Mouse (Mus musculus) kidney, postnatal 10 days (tissue): ENCODE measurements around the gene Sox5.

ENCODE experiments used
- DNase-seq: peaks from one replicate; pipeline ENCODE4 v3.0.0; 2021; ENCODE audit warnings: mixed read lengths

Sox5 gene

DNA sequence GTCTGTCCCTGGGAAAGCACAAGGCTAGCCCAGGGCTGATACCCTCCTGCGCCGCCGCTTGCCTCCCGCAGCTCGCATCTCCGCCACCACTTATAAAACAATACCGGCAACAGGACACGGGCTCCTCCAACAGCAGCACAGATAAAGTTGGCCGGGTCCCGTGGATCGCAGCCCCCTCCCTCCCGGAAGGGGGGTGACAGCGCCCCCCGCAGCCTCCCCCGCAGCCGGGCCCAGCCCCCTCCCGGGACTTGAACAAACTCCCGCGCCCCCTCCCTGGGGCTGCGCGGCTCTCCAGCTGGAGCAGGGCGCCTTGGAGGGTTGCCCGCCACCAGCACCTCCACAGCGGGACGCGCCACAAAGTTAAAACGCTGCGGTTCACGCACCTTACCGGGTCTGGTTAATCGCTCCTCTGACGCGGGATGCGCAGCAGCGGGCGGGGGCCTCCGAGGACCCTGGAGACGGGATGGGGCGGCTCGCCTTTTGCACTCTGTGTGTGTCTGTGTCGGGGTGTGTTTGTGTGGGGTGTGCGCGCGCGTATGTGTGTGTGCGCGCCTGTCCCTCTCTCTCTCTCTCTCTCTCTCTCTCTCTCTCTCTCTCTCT lies at the start of gene Sox5:
Sox5 (minus strand) TSS at position 547 of the 600 bp plus-strand sequence.
- peak; percentile 81 for DNase-seq

DNA sequence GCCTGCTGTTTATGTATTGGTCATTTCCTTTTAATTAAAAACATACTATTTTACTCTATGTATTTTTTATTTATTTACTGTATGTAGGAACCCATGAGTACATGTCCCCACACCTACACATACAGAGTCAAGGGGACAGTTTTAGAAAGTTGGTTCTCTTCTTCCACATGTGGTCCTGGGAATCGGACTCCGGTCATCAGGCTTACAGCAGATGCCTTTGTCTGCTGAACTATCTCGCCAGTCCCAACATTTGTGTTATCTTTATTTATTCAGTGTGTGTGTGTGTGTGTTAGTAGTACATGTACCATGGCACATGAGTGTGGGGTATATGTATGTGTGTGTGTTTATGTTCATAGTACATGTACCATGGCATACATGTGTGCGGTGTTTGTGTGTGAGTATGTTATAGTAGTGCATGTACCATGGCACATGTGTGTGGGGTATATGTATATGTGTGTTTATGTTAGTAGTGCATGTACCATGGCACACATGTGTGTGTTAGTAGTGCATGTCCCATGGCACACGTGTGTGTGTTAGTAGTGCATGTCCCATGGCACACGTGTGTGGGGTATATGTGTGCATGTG lies 43.3 kb upstream of the Sox5 start:
- DNase-seq, result no peak

DNA sequence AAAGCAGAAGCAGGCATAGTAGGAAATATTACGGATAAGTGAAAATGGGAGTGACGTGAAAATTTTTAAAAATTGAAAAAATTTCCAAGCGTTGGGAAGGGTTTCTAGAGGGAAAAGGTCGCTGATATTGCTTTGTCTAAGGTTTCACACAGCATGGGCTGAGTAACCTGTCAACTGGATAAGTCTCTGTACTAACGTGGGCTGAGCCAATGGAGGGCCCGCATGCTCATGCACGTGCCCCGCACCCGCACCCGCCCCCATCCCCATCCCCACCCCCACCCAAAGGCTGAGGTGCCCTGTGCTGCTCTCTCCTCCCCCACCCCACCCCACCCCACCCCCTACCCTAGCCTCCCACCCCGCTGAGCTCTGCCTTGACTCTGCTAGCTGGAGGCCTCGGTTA lies 42.4 kb upstream of the Sox5 start:
- no peak for DNase-seq

DNA sequence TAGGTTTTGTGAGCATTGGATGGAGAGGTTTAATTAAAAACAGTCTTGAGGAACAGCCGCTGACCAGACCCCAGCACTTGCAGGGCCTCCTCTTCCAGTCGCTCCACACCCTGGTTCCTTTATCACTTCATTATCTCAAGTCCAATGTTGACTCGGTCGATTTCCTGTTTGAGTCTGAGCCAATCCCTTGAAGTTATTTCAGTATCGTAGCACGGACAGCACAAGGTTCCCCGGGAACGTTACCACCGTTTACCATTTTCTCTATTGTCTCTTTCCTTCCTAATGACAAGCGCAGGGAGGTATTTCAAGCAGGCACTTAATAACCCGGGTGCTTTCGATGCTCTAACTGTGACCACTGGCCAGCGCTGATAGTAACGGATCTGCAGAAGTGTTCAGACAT lies 40.8 kb upstream of the Sox5 start:
- DNase-seq, result no peak

DNA sequence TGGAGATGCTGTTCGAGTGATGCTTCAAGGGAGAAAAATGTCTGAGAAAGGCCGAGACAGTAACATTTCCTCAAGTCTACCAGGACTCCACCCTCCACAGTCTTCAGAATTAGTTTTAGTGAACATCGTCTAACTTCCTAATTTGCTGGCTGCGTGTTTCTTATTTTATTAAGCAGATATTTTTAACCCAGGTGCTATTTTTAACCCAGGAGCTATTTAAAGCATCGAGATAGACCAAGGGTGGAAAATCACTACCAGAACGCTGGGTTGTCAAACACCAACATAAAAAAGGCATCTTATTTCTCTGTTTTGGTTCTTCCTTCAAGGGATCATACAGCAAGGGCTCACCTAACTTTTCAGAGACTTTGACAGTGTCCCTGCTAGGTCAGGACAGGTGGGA lies 39.2 kb upstream of the Sox5 start:
- no peak for DNase-seq

DNA sequence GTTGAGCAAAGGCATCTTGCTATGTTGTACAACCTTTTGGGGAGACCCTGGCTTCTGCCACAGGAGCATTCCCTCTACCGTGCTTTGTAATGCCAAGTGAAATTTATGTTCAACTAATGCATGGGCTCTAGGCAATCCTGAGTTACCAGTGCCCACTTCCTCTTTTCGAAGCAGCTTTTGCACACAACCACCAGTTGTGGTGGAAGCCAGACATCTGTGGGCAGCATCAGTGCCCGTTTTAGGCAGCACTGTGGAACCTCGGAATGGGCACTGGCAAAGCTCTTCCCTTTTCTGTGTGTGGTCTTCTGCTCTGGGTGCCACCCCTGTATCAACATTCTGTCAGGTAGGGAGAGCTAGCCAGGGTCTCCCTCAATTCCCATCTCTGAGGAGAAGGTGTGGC lies 36.2 kb upstream of the Sox5 start:
- no peak for DNase-seq

DNA sequence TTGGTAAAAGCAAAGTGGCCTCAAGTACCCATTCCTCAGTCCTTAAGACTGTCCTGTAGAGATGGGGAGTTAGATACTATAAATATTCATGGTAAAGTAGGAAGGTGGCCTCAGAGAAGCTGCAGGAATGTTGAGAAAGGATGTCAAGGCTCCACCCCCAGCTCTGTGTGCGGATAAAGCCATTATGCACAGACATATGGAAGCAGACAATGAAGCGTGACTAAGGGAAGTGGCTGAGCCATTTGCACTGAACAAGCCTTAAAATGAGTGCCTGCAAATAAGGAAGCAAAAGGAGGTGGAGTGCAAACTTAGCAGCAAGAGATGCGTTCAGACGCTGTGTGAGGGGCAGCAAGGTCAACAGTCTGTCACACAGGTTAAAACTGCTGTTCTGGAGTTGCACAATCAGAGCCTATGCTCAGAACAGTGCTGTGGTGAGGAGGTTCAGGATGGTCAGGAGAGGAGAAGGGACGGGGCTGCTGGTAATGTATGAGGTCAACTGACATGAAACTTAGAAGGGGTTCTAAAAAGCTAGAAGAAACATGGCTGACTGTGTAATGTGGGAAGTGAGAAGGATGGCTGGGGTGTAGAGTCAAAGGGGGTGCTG lies 35.7 kb upstream of the Sox5 start:
- no peak for DNase-seq

DNA sequence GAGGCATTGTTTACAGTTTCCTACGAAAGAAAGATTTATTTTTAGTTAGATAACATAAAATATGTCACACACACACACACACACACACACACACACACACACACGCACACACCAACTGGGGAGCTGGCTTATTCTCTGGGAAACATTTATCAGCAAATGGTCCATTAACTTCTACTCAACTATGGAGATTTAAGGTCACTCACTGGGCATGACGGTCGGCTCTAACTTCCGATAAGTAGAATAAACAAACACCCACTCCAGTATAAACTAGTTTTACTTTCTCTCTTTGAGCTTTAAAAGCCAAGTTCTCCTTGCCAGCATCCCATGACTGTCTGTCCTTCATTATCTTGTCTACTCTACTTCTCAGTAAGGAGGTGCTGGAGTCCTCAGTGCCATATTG lies 33.8 kb upstream of the Sox5 start:
- no peak for DNase-seq

DNA sequence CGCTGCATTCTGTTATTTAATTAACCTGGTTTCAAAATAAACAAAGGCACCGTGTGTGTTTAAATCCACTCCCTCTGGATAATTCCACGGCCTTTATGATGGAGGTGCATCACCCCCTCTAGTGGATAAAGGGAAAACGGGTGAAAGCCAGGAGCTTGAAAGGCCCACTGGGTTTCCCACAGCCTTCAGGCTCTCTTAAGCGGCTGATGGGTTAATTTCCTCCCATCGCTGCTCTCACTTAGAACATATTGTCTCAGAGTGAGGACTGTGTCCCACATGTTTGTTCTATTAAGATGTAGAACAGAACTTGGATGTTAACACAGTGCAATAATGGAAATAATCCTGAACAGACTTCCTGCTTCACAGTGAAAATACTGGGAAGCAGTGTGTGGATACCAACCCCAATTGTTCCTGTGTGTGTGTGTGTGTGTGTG lies 33.2 kb upstream of the Sox5 start:
- DNase-seq, result peak; percentile 56

DNA sequence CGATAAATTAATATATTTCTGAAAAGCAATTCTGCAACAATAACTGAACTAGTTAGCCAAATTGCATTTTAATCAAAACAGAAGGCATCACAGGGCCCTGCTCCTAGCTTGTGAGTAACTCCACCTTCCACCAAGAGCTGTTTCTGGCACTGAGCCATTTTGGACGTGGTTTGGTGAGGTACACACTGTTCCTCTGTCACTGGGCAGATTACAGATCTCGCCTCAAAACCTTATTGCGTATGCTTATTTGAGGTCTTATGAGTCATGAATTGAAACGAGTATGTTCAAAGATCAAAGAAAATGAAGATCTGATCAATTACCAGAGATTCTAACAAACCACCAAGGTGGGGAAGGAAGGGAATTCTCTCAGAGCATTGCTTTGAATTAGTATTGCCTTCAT lies 22.5 kb upstream of the Sox5 start:
- DNase-seq, result no peak

DNA sequence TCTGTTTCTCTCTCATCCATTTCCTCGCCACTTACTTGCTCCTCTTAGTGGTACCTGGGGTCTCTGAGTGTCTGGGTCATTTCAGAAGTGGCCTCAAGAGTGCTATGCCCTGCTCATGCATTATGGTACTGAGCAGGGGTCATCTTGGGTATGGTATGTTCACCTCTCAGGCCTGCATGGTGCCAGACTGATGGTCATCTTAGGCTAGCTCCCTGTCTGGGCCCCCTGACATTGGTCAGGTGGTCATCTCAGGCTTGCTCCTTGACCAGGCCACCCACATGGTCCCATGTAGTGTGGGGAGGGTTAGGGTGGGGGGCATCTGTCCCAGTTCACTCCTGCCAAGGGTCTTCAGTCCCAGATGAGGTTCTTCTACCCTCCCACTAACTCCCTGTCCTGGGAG lies 21.3 kb upstream of the Sox5 start:
- no peak for DNase-seq

DNA sequence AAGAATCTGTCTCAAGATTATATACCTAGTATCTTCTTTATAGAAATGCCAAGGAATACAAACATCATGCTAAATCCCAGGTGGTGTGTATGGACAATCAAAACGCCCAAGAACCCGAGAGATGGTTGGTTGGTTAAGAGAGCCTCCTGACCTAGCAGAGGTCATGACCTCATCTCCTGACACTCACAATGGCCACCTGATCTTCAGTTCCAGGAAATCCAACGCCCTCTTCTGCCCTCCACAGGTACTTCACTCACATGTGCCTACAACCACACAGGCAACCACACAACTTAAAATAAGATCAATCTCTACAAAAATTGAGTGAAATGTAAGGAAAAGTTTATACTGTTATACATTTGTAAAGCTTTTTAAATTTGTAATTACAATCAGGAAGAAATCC lies 12.6 kb upstream of the Sox5 start:
- DNase-seq, result no peak

DNA sequence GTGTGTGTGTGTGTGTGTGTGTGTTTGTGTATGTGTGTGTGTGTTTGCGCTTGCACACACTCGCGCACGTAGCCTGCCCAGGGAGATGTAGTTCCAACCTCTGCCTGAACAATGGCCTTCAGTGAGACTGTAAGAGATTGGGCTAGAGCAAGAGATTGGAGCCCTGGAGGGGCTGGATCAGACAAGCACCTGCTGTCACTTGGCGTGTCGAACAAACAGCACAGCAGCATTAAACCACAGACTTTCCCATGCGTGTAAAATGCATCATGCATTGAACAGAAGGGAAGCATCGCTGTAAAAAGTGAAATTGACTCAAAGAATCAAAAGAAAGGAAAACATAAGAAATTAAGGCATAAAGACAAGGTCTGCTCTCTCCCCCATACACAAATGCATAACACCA lies 11.1 kb upstream of the Sox5 start:
- no peak for DNase-seq

DNA sequence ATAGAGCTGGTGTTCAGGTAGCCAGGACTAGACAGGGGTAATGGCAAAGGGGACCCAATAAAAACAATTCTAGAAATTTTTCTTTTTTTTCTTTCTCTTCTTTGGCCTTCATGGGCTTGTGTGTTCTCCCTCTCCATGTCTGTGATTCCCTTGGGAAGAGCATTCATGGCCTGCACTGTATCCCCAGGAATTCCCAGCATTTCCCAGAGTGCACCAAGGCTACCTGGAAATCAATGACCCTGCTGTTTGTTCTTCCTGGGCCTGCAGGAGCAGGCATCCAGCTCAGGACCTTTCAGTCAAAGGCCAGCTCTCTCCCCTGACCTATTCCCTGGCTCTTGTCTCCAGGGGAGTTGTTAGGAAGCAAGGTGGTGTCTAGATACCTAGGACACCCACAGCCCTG lies 1.5 kb upstream of the Sox5 start:
- DNase-seq, result no peak

DNA sequence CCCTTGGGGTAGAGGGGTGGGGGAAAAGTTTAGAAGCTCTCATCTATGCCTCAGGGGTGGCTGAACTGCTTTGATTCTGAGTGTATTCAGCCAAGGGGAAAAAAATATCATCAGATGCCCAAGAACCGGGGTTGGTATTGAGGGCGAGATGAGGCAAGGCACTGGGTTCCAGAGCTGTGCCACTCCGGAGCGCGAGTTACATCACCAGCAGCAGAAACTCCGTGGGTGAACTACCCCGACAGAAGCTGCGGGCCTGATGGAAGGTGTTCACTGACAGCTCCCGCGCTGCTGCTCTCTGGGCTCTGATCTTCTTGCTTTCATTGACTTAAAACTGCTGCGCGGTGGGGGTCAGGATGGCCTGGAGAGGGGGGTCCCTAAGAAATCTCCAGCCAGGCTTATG lies 1.1 kb upstream of the Sox5 start:
- no peak for DNase-seq

DNA sequence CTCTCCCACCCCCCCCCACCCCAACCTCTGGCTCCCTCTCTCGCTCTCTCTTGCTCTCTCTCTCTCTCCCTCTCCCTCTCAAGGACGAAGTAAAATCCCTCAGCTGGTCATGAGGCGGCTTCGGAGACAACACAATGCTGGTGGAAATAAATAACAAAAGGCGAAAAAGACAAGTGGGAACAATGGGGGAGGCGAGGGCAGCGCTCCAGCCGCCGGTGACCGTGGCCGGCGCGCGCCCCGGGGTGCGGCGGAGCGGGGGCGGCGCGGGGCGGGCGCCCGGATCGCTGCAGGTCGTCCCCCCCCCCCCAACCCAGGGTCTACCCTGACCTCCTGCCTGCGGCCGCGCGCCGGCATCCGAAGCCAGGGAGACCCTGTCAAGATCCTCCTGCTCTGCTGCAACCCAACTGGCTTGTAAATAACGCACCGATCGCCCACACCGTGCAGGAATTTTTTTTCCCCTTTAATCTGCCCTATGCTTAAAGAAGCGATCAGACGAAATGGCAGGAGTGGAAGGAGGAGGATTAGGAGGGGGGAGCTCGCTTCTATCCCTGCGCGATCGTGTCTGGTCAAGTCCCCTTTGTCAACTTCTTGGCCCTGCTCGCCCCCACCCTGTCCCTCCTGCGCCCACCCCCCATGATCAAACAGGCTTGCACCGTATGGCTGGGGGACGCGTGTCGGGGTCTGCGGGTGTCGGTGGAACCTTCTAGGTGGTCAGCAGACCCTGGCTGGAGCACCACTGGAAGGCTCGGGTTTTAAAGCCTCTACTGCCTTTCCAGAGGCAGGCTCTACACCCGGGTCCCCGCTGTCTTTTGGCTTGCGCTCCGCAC lies 467 bp upstream of the Sox5 start:
- peak; percentile 43 for DNase-seq

DNA sequence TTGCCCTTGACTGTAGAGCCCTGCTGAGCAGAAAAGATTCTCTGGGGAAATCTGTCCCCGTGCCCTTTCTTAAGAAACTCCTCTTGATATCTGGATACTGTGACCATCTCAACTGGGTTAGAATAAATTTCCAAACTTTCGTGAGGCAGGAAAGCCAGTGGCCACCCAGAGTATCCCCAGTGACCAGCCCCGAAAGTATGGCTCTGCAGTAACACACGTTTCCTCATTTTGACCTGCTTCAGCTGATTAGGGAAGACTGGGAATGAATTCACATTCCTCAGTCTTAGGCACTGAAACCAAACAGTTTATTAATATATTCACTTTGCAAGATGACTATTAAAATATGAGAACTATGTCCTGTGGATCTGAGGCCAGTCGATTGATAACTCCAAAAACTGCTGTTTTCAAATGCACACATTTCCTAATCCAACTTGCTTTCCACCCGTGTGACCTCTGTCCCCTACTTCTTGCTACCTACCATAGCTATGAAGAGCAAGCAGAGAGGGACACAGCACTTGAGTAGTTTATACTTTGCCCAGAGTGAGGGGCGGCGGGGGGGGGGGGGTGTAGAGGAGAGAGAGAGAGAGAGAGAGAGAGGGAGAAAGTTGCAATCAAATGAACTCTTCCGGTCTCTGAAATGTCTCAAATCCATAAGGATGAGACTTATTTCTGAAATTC lies 1.0 kb downstream of the Sox5 start:
- DNase-seq, result no peak

DNA sequence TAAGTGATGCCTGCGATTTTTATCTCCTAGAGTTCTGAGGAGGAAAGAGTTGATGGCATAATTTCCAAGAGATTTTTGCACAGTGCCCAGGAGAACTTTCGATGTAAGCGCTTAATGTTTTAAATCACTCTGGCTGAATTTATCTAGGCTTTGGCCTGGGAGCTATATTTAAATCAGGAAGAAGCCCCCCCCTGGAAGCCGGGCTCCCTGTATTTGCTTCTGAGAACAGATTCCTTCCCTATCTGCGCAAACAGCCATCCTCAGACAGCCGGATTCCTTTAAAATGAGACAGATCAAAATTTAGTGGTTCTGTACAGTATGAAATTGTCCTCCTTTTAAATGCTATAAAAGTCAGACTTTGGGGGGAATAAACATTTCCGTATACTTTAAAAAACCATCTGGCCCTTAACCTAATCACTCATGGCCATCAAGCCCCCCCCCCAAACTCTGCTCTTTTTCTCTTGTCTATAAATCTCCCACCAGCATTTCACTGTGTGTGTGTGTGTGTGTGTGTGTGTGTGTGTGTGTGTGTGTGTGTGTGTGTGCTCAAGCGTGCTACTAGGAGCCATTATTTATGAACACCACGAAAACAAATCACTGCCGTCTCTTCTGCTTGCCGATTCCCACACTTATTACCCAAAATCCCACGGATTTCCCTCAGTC lies 1.7 kb downstream of the Sox5 start:
- DNase-seq, result peak; percentile 61

DNA sequence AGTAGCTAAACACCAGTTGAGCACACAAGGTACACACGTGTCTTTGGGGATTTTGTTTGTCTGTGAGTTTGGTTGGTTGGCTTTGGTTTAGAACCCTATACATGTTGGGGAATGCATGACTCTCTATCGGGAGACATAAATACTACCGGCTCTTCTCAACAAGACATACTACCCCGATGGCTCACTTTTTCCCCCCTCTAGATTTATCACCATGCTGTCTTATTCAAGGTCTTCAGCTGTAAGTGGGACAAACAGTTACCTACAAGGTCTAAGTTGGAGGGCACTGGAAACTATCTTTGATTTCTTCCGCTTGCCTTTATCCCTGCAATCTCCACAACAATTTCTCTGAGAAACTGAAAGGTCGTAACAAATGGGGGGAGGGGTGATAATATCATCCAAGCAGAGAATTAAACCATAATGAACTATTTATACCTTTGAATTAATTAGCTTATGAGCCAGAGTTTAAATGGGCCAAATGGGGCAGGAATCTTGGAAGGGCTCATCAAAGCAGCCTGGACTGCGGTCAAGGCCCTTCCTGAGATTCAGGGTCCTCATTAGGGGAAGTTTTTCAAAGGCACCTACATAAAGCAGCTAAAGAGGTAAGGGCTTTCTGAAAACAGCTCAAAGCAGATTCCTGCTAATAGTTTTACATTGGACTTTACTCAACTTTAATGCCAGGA lies 4.3 kb downstream of the Sox5 start:
- no peak for DNase-seq

DNA sequence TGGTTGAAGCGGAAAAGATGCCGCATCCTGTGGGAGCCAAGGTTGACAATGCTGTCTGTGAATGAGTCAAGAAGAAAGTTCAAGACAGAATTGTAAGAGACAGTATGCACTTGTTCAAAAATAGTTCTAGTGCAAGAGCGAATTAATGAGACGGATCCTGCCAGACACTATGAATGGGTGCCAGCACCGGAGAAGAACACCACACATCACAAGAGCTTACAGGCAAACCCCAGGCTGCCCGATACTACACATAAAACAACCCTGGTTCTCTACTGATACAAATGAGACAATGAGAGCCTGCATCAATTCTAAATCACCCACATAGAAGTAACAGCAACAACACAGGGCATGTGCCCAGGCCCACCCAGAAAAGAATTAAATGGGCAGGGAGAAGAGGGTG lies 8.0 kb downstream of the Sox5 start:
- no peak for DNase-seq

DNA sequence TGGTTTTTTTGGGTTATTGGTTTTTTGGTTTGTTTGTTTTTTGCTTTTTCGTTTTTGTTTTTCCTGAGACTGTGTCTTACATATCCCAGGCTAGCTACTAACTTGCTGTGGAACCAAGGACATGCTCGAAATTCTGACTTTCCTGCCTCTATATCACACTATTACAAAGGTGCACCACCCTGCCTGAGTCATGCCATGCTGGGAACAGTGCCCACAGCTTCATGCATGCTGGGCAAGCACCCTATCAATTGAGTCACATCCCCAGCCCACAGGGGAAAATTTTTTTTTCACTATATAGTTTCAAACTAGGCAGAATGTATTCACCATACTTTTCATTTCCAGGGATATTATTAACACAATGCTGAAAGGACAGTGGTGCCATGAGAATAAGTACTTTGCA lies 8.8 kb downstream of the Sox5 start:
- DNase-seq, result no peak
